In genomic region chr8:53373401-53373800, GRCm38 (mm10) we compare ENCODE assay signal across 21 mouse cellular contexts.
DNase-seq lines count a peak whose midpoint lies in the region; ATAC-seq and TF ChIP-seq lines count a peak whose summit lies in the region.
"Had no signal": no experiment of that assay in that cellular context is flagged by ENCODE, and none has a peak within 500 bp of the region (broad histone marks: within the 10 kb centered on the region; RNA-seq: fewer than 3 reads in every experiment).

No protein-coding gene starts in this region.

- no peaks in the 10 kb centered on the region for H3K36me3 ChIP-seq in forebrain, embryonic 14.5 days (ENCODE audit: control insufficient read depth, insufficient read depth, low read length)
- no peaks in the 10 kb centered on the region for H3K36me3 ChIP-seq in forebrain, embryonic 12.5 days (replicated peaks)
- H3K36me3 ChIP-seq in forebrain, embryonic 16.5 days (ENCODE audit: control insufficient read depth, insufficient read depth): no peaks in the 10 kb centered on the region
- no peaks in the 10 kb centered on the region for H3K36me3 ChIP-seq in hindbrain, embryonic 12.5 days
- H3K36me3 ChIP-seq: embryonic facial prominence, embryonic 13.5 days; embryonic facial prominence, embryonic 15.5 days had no signal

- DNase-seq in forebrain, embryonic 14.5 days (ENCODE audit: low spot score): peak; percentile 46
- peak; percentile 7 for DNase-seq in brain, adult 2 months (ENCODE audit: low read depth, low spot score)
- DNase-seq in brain, embryonic 14.5 days (ENCODE audit: low read depth): peak; percentile 63
- DNase-seq in embryo, embryonic 10 days (ENCODE audit: low spot score): no peak
- DNase-seq in left cerebral cortex, adult 11 months (ENCODE audit: low spot score): no peak
- DNase-seq: adrenal gland, adult 2 months; adrenal gland, postnatal 10 days; adrenal gland, postnatal 25 days; cerebellum, adult 11-12 months; cerebellum, adult 2 months; cerebellum, adult 9-10 months; cerebellum, postnatal 10 days; cerebellum, postnatal 25 days; embryo, embryonic 11 days; gastrocnemius, adult 2 months had no signal

- no peak for TF ChIP-seq POLR2A in brain, embryonic 14.5 days (IDR thresholded peaks at IDR 0.05; ENCODE audit: borderline replicate concordance, extremely low read depth, insufficient read depth, insufficient read length, poor library complexity, severe bottlenecking)

- H3K9me3 ChIP-seq in forebrain, embryonic 14.5 days (replicated peaks; ENCODE audit: control insufficient read depth, low read length): no peaks in the 10 kb centered on the region
- no peaks in the 10 kb centered on the region for H3K9me3 ChIP-seq in forebrain, embryonic 12.5 days
- H3K9me3 ChIP-seq in forebrain, embryonic 16.5 days (ENCODE audit: control insufficient read depth, low read length): no peaks in the 10 kb centered on the region
- H3K9me3 ChIP-seq in hindbrain, embryonic 12.5 days (replicated peaks): no peaks in the 10 kb centered on the region
- H3K9me3 ChIP-seq: embryonic facial prominence, embryonic 13.5 days; embryonic facial prominence, embryonic 15.5 days had no signal

- WGBS in forebrain, embryonic 14.5 days: 34% methylated on average over 5 of the region's 5 CpGs
- WGBS in forebrain, embryonic 12.5 days: 60% methylated on average over 5 of the region's 5 CpGs
- WGBS in forebrain, embryonic 16.5 days: 31% methylated on average over 5 of the region's 5 CpGs
- 74% methylated on average over 5 of the region's 5 CpGs for WGBS in hindbrain, embryonic 12.5 days

- H3K27me3 ChIP-seq in forebrain, embryonic 14.5 days (replicated peaks; ENCODE audit: control insufficient read depth, insufficient read depth, low read length): no peaks in the 10 kb centered on the region
- H3K27me3 ChIP-seq in forebrain, embryonic 12.5 days: no peaks in the 10 kb centered on the region
- H3K27me3 ChIP-seq in forebrain, embryonic 16.5 days (replicated peaks; ENCODE audit: control insufficient read depth, insufficient read depth, low read length): no peaks in the 10 kb centered on the region
- no peaks in the 10 kb centered on the region for H3K27me3 ChIP-seq in hindbrain, embryonic 12.5 days
- H3K27me3 ChIP-seq: embryonic facial prominence, embryonic 13.5 days; embryonic facial prominence, embryonic 15.5 days had no signal

- no peak overlapping the region for H3K9ac ChIP-seq in forebrain, embryonic 14.5 days (ENCODE audit: low read length)
- no peak overlapping the region for H3K9ac ChIP-seq in forebrain, embryonic 12.5 days
- H3K9ac ChIP-seq in forebrain, embryonic 16.5 days (replicated peaks; ENCODE audit: low read depth, low read length): no peak overlapping the region
- no peak overlapping the region for H3K9ac ChIP-seq in hindbrain, embryonic 12.5 days
- H3K9ac ChIP-seq: embryonic facial prominence, embryonic 13.5 days; embryonic facial prominence, embryonic 15.5 days had no signal

- ATAC-seq in forebrain, embryonic 14.5 days: peak; percentile 61
- ATAC-seq in forebrain, embryonic 12.5 days (ENCODE audit: low FRiP score): no peak
- ATAC-seq in forebrain, embryonic 16.5 days: peak; percentile 78
- ATAC-seq in hindbrain, embryonic 12.5 days (ENCODE audit: low FRiP score): no peak

- no peak overlapping the region for H3K4me3 ChIP-seq in forebrain, embryonic 14.5 days (ENCODE audit: low read depth, low read length)
- no peak overlapping the region for H3K4me3 ChIP-seq in forebrain, embryonic 12.5 days (replicated peaks)
- no peak overlapping the region for H3K4me3 ChIP-seq in forebrain, embryonic 16.5 days (replicated peaks; ENCODE audit: low read length)
- H3K4me3 ChIP-seq in hindbrain, embryonic 12.5 days: no peak overlapping the region
- H3K4me3 ChIP-seq: embryonic facial prominence, embryonic 13.5 days; embryonic facial prominence, embryonic 15.5 days; erythroblast, embryonic 14.5 days; gastrocnemius, adult 2 months had no signal

- no peaks in the 10 kb centered on the region for H3K4me1 ChIP-seq in forebrain, embryonic 14.5 days (ENCODE audit: control insufficient read depth, insufficient read depth, low read length)
- no peaks in the 10 kb centered on the region for H3K4me1 ChIP-seq in forebrain, embryonic 12.5 days
- H3K4me1 ChIP-seq in forebrain, embryonic 16.5 days (replicated peaks; ENCODE audit: control insufficient read depth, insufficient read depth, low read length): 0 out of 2 replicates have a peak, but pooled peaks cover 4% of the 10 kb centered on the region
- no peaks in the 10 kb centered on the region for H3K4me1 ChIP-seq in hindbrain, embryonic 12.5 days
- H3K4me1 ChIP-seq: embryonic facial prominence, embryonic 13.5 days; embryonic facial prominence, embryonic 15.5 days had no signal

- no peak for TF ChIP-seq CTCF in brain, embryonic 14.5 days (IDR thresholded peaks at IDR 0.05; ENCODE audit: borderline replicate concordance, extremely low read depth, insufficient read depth, insufficient read length)

- no peak overlapping the region for H3K4me2 ChIP-seq in forebrain, embryonic 14.5 days (ENCODE audit: low read length)
- no peak overlapping the region for H3K4me2 ChIP-seq in forebrain, embryonic 12.5 days
- H3K4me2 ChIP-seq in forebrain, embryonic 16.5 days (ENCODE audit: low read length): no peak overlapping the region
- H3K4me2 ChIP-seq in hindbrain, embryonic 12.5 days (replicated peaks): no peak overlapping the region
- H3K4me2 ChIP-seq: embryonic facial prominence, embryonic 13.5 days; embryonic facial prominence, embryonic 15.5 days had no signal

- no peak overlapping the region for H3K27ac ChIP-seq in forebrain, embryonic 14.5 days (ENCODE audit: low read depth, low read length)
- no peak overlapping the region for H3K27ac ChIP-seq in forebrain, embryonic 12.5 days
- H3K27ac ChIP-seq in forebrain, embryonic 16.5 days (ENCODE audit: low read length): peak overlapping the region; percentile 53
- no peak overlapping the region for H3K27ac ChIP-seq in hindbrain, embryonic 12.5 days
- H3K27ac ChIP-seq: embryonic facial prominence, embryonic 13.5 days; embryonic facial prominence, embryonic 15.5 days; gastrocnemius, adult 2 months had no signal

Comparison
In these comparisons a context has a peak if more than half of its experiments do, and no peak if none do; other contexts are left out.
1. ATAC-seq: peak in forebrain, embryonic 14.5 days (single experiment) and forebrain, embryonic 16.5 days (single experiment); none in forebrain, embryonic 12.5 days (single experiment) and hindbrain, embryonic 12.5 days (single experiment).
2. DNase-seq: peak in forebrain, embryonic 14.5 days (single experiment), brain, adult 2 months (single experiment) and brain, embryonic 14.5 days (single experiment); none in embryo, embryonic 10 days (single experiment) and left cerebral cortex, adult 11 months (single experiment).